Mouse (Mus musculus) urinary bladder, postnatal 14 days (tissue): ENCODE measurements around the gene Sowaha.

ENCODE experiments used
- DNase-seq: peaks from one replicate; pipeline ENCODE4 v3.0.0; 2021; ENCODE audit warnings: low spot score

Gene Sowaha

GRCm38 (mm10) chr11:53479783-53480301, at the start of gene Sowaha, which contains the start of gene Gm9945:
Sowaha (minus strand) TSS chr11:53480274.
Gm9945 (plus strand) TSS chr11:53480166.
- peak; percentile 51 for DNase-seq

DNA sequence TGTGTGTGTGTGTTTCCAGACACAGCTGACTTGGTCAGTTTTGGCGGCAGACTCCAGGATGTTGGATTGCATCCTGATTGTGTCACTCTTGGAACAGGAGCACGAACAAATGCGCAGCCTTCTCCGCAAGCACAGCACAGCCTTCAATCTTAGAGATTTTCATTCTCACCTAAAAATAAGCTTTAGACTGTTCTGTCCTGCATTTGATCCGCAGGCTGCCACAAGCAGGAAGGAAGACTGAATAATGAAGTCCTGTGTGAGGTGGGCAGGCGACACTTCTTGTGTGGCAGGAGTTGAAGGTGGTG, 49.1 kb upstream of the Sowaha start:
- peak; percentile 64 for DNase-seq

- no peak for DNase-seq
Measured at GRCm38 (mm10) chr11:53528397-53529252, 48.6 kb upstream of the Sowaha start.

DNA sequence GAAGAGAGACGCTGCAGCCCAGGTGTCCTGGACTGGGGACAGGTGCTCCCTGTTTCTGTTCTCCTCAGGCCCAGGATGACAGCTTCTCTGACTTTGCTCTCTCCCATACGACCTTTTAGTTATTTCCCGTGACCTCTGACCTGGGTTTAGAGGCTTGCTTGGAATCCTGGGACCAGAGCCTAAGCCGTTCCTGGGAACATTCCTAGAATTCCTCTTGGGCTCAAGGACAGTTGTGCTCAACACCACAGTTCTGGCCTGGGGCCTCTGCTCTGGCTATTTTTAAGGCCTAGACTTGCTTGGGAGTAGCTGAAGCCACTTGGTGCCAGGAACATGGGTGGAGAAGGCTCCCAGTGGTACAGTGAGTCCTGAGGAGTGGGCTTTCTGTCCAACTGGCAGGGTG, 45.4 kb upstream of the Sowaha start:
- no peak for DNase-seq

GRCm38 (mm10) chr11:53524905-53525304, 44.8 kb upstream of the Sowaha start:
- no peak for DNase-seq

DNA sequence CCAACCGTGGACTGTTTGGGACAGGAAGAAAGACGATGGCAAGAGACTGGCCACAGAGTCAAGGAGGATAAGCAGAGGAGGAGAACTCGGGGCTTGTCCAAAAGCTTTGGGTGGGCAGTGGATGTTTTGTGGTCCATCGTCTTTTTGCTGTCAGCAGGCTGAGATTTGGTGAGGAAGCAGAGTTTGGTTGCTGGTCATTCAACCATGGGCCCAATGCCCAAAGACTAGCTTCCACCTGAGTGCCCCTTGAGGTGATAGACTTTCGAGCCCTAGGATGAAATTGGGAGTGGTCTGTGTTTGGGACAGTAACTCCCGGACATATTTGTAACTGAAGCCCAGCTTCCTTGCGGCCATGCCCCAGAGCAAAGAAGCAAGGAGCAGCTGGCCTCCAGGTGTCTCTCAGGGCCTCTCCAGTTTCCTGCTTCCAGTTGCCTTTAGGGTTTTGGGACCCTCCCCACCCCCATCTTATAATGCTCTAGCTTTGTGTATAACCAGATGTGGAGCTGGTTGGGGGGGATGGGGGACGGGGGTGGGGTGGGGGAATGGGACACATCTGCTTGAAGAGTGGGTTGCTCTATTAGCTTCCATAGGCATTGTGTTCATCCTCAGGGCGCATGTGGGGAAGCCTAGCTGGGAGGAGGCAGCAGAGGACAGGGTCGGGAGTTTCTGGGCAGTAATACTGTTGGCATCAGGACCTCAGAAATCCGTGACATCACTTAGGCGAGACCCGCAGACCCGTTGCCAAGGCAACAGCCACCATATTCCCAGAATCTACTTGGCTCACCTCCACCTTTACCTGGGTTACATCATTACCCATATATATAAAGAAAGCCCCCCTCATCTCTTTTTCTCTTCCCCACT, 43.7 kb upstream of the Sowaha start:
- DNase-seq: no peak

- no peak for DNase-seq
Measured at GRCm38 (mm10) chr11:53522930-53523329, 42.9 kb upstream of the Sowaha start.

DNA sequence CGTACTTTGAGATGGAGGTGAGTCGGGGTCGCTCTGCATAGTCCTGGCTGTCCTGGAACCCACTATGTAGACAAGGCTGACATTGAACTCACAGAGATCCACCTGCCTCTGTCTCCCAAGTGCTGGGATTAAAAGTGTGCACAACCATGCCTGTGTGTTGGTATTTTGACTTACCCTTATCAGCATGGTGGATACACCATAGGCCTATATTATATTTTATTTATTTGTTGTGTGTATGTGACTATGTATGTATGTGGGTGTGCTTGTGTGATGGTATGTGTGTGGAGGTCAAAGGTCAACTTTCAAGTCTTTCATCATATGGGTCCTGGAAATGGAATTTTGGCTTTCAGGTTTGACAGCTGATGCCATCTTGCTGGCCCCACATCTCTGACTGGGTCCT, 42.3 kb upstream of the Sowaha start:
- no peak for DNase-seq

- peak; percentile 43 for DNase-seq
Measured at GRCm38 (mm10) chr11:53521821-53522131, 41.7 kb upstream of the Sowaha start.

GRCm38 (mm10) chr11:53521120-53521820, 41.2 kb upstream of the Sowaha start:
- DNase-seq: no peak

GRCm38 (mm10) chr11:53520122-53520978, 40.3 kb upstream of the Sowaha start:
- DNase-seq: peak; percentile 64

DNA sequence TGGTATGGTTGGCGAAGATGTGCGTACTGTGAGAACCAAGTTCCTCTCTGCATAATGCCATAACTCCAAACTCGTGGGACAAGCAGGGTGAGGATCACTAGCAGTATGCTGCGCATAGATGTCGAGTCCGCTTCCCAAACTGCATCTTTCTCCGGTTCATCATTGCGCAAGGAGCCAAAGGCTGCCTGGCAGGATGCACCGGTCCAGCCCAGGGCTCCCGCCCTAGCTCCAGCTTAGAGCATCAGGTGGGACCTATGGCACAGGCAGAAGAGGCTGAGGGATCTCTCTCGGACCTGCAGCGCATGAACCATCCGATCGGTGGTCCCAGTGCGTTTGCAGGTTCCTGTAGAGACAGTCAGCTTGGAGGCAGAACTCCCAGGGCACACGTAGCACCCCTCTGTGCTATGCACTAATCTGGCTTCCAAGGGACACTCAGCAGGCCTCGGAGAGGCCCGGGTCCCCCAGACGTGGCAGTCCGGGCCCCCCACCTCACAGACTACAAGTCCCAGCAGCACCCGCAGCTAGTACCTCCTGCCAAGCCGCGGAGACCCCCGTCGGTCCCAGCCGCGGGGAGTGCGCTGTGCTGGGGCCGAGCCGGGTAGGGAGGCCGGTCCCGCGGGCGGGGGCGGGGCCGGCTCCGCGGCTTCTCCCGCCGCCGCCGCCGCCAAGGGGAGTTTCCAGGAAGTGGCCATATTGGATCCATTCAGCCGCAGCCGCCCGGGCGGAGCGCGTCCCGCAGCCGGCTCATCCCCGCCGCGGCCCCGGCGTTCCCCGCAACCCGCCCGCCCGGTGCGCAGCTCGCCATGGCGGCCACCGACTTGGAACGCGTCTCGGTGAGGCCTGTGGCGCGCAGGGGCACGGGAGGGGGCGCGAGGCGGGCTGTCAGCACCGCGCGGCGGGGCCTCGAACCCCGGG, 39.4 kb upstream of the Sowaha start, which contains the start of gene Sept8:
Sept8 (plus strand) TSS at position 51 of the 915 bp plus-strand sequence.
- peak; percentile 68 for DNase-seq

- no peak for DNase-seq
Measured at GRCm38 (mm10) chr11:53518759-53519158, 38.7 kb upstream of the Sowaha start.

DNA sequence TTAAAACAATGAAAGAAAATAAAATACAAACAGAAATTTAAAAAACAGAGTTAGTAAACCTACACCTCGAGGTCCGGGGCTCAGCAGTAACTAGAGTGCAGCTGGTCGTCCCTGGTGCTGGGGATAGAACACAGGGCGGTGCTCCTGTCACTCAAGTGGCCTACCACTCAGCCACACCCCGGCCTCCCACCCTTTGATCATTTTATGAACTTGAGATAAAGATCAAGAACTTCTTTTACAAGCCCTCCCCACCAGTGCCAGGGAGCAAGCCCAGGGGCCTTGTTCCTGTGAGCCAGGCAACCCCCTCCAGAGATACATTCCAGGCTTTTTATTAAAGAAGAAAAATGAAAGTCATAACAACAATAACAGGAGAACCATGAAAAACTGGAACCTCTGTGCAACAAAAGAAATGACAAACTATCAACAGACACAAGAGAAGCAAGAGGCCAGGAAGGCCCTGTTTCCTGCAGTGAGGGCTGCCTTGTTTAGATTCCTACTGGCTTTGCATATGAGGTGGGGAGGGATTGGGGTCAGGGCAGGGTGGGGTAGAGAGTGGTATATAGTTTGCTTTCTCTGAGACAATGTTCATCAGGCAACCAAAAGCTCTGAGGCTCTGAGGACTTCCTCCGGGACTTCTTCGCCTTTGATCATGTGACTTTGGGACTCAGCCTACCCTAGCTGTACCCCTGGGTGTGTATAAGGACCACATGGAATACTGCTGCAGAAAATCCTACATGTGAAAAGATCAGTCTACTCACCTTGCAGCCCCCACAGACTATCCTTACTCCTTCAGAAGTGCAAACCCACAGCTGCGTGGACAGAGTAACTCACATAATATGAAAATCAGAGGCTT, 36.9 kb upstream of the Sowaha start:
- no peak for DNase-seq

- no peak for DNase-seq
Measured at GRCm38 (mm10) chr11:53510351-53510750, 30.3 kb upstream of the Sowaha start.

GRCm38 (mm10) chr11:53508591-53508990, 28.5 kb upstream of the Sowaha start:
- no peak for DNase-seq

DNA sequence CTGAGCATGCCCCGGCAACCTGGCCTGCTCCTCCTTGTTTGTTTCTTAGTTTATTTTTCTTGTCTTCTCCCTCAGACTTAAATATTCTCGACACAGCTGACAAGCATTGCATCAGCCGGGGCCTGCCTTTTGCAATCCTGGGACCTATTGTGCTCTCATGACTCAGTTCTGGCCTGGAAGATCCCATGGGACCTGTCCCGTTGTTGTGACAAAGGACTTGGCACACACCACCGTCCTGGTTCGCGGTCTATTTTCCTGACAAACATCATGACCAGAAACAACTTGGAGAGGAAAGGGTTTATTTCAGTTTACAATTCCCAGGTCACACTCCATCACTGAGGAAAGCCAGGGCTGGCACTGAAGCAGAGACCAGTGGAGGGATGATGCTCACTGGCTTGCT, 28.1 kb upstream of the Sowaha start:
- DNase-seq: no peak

- DNase-seq: no peak
Measured at GRCm38 (mm10) chr11:53507098-53507805, 27.2 kb upstream of the Sowaha start.
